Mouse (Mus musculus): ENCODE data around the gene Il23r. TPM values are rescaled to one million over a fixed set of nuclear protein-coding genes. Genes with fewer than 3 reads are reported as not detected.

The Il23r gene
- polyA plus RNA-seq, 1 experiment from 2014 or later = not detected

GRCm38 (mm10) chr6:67413378-67413777 is 78.3 kb downstream of the Il23r start:
- H3K9me3 ChIP-seq = no peaks in the 10 kb centered on the region
- H3K27ac ChIP-seq (replicated peaks) = no peak overlapping the region
- no peaks in the 10 kb centered on the region for H3K36me3 ChIP-seq (replicated peaks)
- H3K27me3 ChIP-seq (replicated peaks; ENCODE audit: low read depth, poor library complexity, severe bottlenecking) = no peaks in the 10 kb centered on the region
- 64% methylated on average over 2 of the region's 2 CpGs for WGBS
- H3K4me3 ChIP-seq = no peak overlapping the region
- no peaks in the 10 kb centered on the region for H3K4me1 ChIP-seq
- no peak for DNase-seq (ENCODE audit: low spot score)

- Histone ChIP-seq H3K27me3 (replicated peaks; ENCODE audit: low read depth, poor library complexity, severe bottlenecking) (no peaks in the 10 kb centered on the region), H3K9me3 (no peaks in the 10 kb centered on the region), H3K4me1 (no peaks in the 10 kb centered on the region), H3K4me3 (no peak overlapping the region), H3K36me3 (replicated peaks) (no peaks in the 10 kb centered on the region), H3K27ac (replicated peaks) (no peak overlapping the region)
- 73% methylated on average over 3 of the region's 3 CpGs for WGBS
- DNase-seq (ENCODE audit: low spot score) = no peak
Measured at GRCm38 (mm10) chr6:67405281-67405682, 86.4 kb downstream of the Il23r start.

- DNase-seq (ENCODE audit: low spot score) = no peak
- 79% methylated on average over 5 of the region's 5 CpGs for WGBS
- no peak overlapping the region for H3K27ac ChIP-seq (replicated peaks)
- H3K4me3 ChIP-seq = no peak overlapping the region
- H3K27me3 ChIP-seq (replicated peaks; ENCODE audit: low read depth, poor library complexity, severe bottlenecking) = no peaks in the 10 kb centered on the region
- no peaks in the 10 kb centered on the region for H3K36me3 ChIP-seq (replicated peaks)
- no peaks in the 10 kb centered on the region for H3K4me1 ChIP-seq
- H3K9me3 ChIP-seq = no peaks in the 10 kb centered on the region
Measured at GRCm38 (mm10) chr6:67399551-67399950, 92.1 kb downstream of the Il23r start.

GRCm38 (mm10) chr6:67375982-67376391 is 115.7 kb downstream of the Il23r start, which contains the start of gene Il12rb2:
Il12rb2 (minus strand) TSS chr6:67376188.
- Histone ChIP-seq H3K4me3 (peak within 1 kb of the TSS; percentile 50), H3K36me3 (replicated peaks) (no peaks in the 10 kb centered on the region), H3K4me1 (peaks cover 5% of the 10 kb centered on the region), H3K9me3 (no peaks in the 10 kb centered on the region), H3K27ac (replicated peaks) (no peak within 1 kb of the TSS), H3K27me3 (replicated peaks; ENCODE audit: low read depth, poor library complexity, severe bottlenecking) (peaks cover 25% of the 10 kb centered on the region)
- peak; percentile 25 for DNase-seq (ENCODE audit: low spot score)
- 2% methylated on average over 26 of the region's 26 CpGs for WGBS

Other genes starting within 250 kb of the Il23r start
- gene Il12rb2, start 115.7 kb downstream of the Il23r start, polyA plus RNA-seq (2016; fragmentation: Nextera tagmentation; extraction: Ambion mirVana) = 0.08 and 0.12 TPM in 2 replicates
- gene Tacstd2, start 43.9 kb upstream of the Il23r start, polyA plus RNA-seq (2016; fragmentation: Nextera tagmentation; extraction: Ambion mirVana) = 6.7 and 9.8 TPM in 2 replicates